ENCODE assay signal across 26 mouse cellular contexts in genomic region chr11:19355179-19355578, GRCm38 (mm10).
A peak's percentile ranks its signal among the peaks of the same experiment; 100 is the strongest.
DNase-seq lines count a peak whose midpoint lies in the region; ATAC-seq lines count a peak whose summit lies in the region.
"Had no signal": no experiment of that assay in that cellular context is flagged by ENCODE, and none has a peak within 500 bp of the region (broad histone marks: within the 10 kb centered on the region; RNA-seq: fewer than 3 reads in every experiment).

No protein-coding gene starts in this region.

- 62% methylated on average over 2 of the region's 2 CpGs for WGBS in intestine, embryonic 14.5 days
- 70% methylated on average over 2 of the region's 2 CpGs for WGBS in intestine, embryonic 16.5 days
- 38% methylated on average over 2 of the region's 2 CpGs for WGBS in lung, embryonic 16.5 days

- no peak overlapping the region for H3K27ac ChIP-seq in intestine, embryonic 14.5 days (ENCODE audit: low read depth)
- H3K27ac ChIP-seq in intestine, embryonic 16.5 days (ENCODE audit: low read length), result no peak overlapping the region
- H3K27ac ChIP-seq in lung, embryonic 16.5 days (ENCODE audit: low read length), result peak overlapping the region; percentile 19; the same call in 1 of the 2 replicates
- H3K27ac ChIP-seq: embryonic facial prominence, embryonic 13.5 days; forebrain, embryonic 10.5 days; forebrain, embryonic 13.5 days; heart, embryonic 15.5 days; hindbrain, embryonic 10.5 days; hindbrain, embryonic 13.5 days had no signal

- H3K9ac ChIP-seq in intestine, embryonic 14.5 days (ENCODE audit: low read length), result no peak overlapping the region
- no peak overlapping the region for H3K9ac ChIP-seq in intestine, embryonic 16.5 days (ENCODE audit: low read depth, low read length)
- H3K9ac ChIP-seq in lung, embryonic 16.5 days (ENCODE audit: low read length), result no peak overlapping the region
- H3K9ac ChIP-seq: embryonic facial prominence, embryonic 13.5 days; forebrain, embryonic 13.5 days; heart, embryonic 12.5 days; heart, embryonic 15.5 days; hindbrain, embryonic 13.5 days had no signal

- H3K27me3 ChIP-seq in intestine, embryonic 14.5 days (replicated peaks; ENCODE audit: control insufficient read depth, insufficient read depth, low read length), result no peaks in the 10 kb centered on the region
- H3K27me3 ChIP-seq in intestine, embryonic 16.5 days (replicated peaks; ENCODE audit: control insufficient read depth, insufficient read depth, low read length), result no peaks in the 10 kb centered on the region
- H3K27me3 ChIP-seq in lung, embryonic 16.5 days (ENCODE audit: control insufficient read depth, insufficient read depth, low read depth, low read length), result no peaks in the 10 kb centered on the region
- H3K27me3 ChIP-seq: embryonic facial prominence, embryonic 13.5 days; heart, embryonic 12.5 days; heart, embryonic 15.5 days; hindbrain, embryonic 13.5 days had no signal

- peak; percentile 45 for DNase-seq in intestine, embryonic 14.5 days (ENCODE audit: low spot score)
- no peak for DNase-seq in lung, postnatal 14 days
- peak; percentile 0 for DNase-seq in lung, postnatal 25 days (ENCODE audit: low spot score)
- DNase-seq in thymus, postnatal 10 days (ENCODE audit: low spot score in 2 of 2), result no peak
- DNase-seq: adrenal gland, adult 2 months; adrenal gland, postnatal 14 days; cerebellum, adult 11 months; cerebellum, adult 2 months; cerebellum, adult 9-11 months; cerebellum, postnatal 25 days; gastrocnemius, postnatal 10 days; gastrocnemius, postnatal 36 days; heart, postnatal 10 days; heart, postnatal 36 days had no signal

- 0 out of 2 replicates have a peak, but pooled peaks cover 14% of the 10 kb centered on the region for H3K4me1 ChIP-seq in intestine, embryonic 14.5 days (replicated peaks; ENCODE audit: control insufficient read depth, insufficient read depth, low read length)
- peaks cover 4% of the 10 kb centered on the region; the same call in 1 of the 2 replicates for H3K4me1 ChIP-seq in intestine, embryonic 16.5 days (ENCODE audit: control insufficient read depth, insufficient read depth, low read length)
- peaks cover 10% of the 10 kb centered on the region for H3K4me1 ChIP-seq in lung, embryonic 16.5 days (replicated peaks; ENCODE audit: control insufficient read depth, insufficient read depth, low read length)
- H3K4me1 ChIP-seq: heart, embryonic 12.5 days; heart, embryonic 15.5 days had no signal

- no peak for ATAC-seq in intestine, embryonic 14.5 days (replicated peaks; ENCODE audit: low FRiP score, low TSS enrichment, low read depth)
- ATAC-seq in intestine, embryonic 16.5 days, result no peak
- ATAC-seq in lung, embryonic 16.5 days (ENCODE audit: low read depth), result peak; percentile 75
- ATAC-seq: CD4-positive, CD25-positive, alpha-beta regulatory T cell, adult 4 months; forebrain, embryonic 13.5 days; forebrain, embryonic 16.5 days; hindbrain, embryonic 16.5 days had no signal

- H3K4me2 ChIP-seq in intestine, embryonic 14.5 days (ENCODE audit: low read length), result no peak overlapping the region
- no peak overlapping the region for H3K4me2 ChIP-seq in intestine, embryonic 16.5 days (ENCODE audit: low read depth, low read length)
- H3K4me2 ChIP-seq in lung, embryonic 16.5 days (ENCODE audit: low read depth, low read length), result no peak overlapping the region
- H3K4me2 ChIP-seq: embryonic facial prominence, embryonic 13.5 days; forebrain, embryonic 13.5 days; heart, embryonic 12.5 days; heart, embryonic 15.5 days; hindbrain, embryonic 13.5 days had no signal

- no peaks in the 10 kb centered on the region for H3K36me3 ChIP-seq in intestine, embryonic 14.5 days (ENCODE audit: control insufficient read depth, insufficient read depth, low read length)
- H3K36me3 ChIP-seq in intestine, embryonic 16.5 days (ENCODE audit: control insufficient read depth, insufficient read depth, low read length), result no peaks in the 10 kb centered on the region
- no peaks in the 10 kb centered on the region for H3K36me3 ChIP-seq in lung, embryonic 16.5 days (ENCODE audit: control insufficient read depth, insufficient read depth, low read length)
- H3K36me3 ChIP-seq: embryonic facial prominence, embryonic 13.5 days; forebrain, embryonic 10.5 days; heart, embryonic 12.5 days; heart, embryonic 15.5 days; hindbrain, embryonic 10.5 days; hindbrain, embryonic 13.5 days had no signal

- no peak overlapping the region for H3K4me3 ChIP-seq in intestine, embryonic 14.5 days (ENCODE audit: low read depth, low read length)
- no peak overlapping the region for H3K4me3 ChIP-seq in intestine, embryonic 16.5 days (ENCODE audit: low read length)
- H3K4me3 ChIP-seq in lung, embryonic 16.5 days (ENCODE audit: low read length), result no peak overlapping the region
- H3K4me3 ChIP-seq: embryonic facial prominence, embryonic 13.5 days; forebrain, embryonic 10.5 days; forebrain, embryonic 13.5 days; heart, embryonic 12.5 days; heart, embryonic 15.5 days; hindbrain, embryonic 10.5 days; hindbrain, embryonic 13.5 days had no signal

- no peaks in the 10 kb centered on the region for H3K9me3 ChIP-seq in intestine, embryonic 14.5 days (ENCODE audit: control insufficient read depth, low read length)
- H3K9me3 ChIP-seq in intestine, embryonic 16.5 days (ENCODE audit: control insufficient read depth, low read length), result no peaks in the 10 kb centered on the region
- no peaks in the 10 kb centered on the region for H3K9me3 ChIP-seq in lung, embryonic 16.5 days (ENCODE audit: control insufficient read depth, low read length)
- H3K9me3 ChIP-seq: embryonic facial prominence, embryonic 13.5 days; forebrain, embryonic 10.5 days; forebrain, embryonic 13.5 days; heart, embryonic 12.5 days; heart, embryonic 15.5 days; hindbrain, embryonic 10.5 days; hindbrain, embryonic 13.5 days had no signal

Comparison
In these comparisons a context has a peak if more than half of its experiments do, and no peak if none do; other contexts are left out.
1. DNase-seq: peak in intestine, embryonic 14.5 days (single experiment) and lung, postnatal 25 days (single experiment); none in lung, postnatal 14 days (single experiment) and thymus, postnatal 10 days (0 of 2).